Mouse (Mus musculus): ENCODE results near the gene Isoc2a. TPM values are rescaled to one million over a fixed set of nuclear protein-coding genes. Genes with fewer than 3 reads are reported as not detected.
A peak's percentile ranks its signal among the peaks of the same experiment; 100 is the strongest.

Isoc2a gene
- polyA plus RNA-seq (2014; fragmentation: Nextera tagmentation; extraction: Ambion mirVana) = 0.88 and 0.91 TPM in 2 replicates

GRCm38 (mm10) chr7:4876753-4877221, at the start of gene Isoc2a:
Gene Isoc2a (plus strand): TSS chr7:4877153.
- ATAC-seq (ENCODE audit: insufficient read depth) (peak; percentile 100), DNase-seq (peak; percentile 97)
- Histone ChIP-seq H3K9me3 (ENCODE audit: low read depth, low read length) (no peaks in the 10 kb centered on the region), H3K27ac (ENCODE audit: low read depth) (no peak within 1 kb of the TSS), H3K9ac (peak within 1 kb of the TSS; percentile 60), H3K4me1 (ENCODE audit: insufficient read depth) (no peaks in the 10 kb centered on the region), H3K36me3 (ENCODE audit: insufficient read depth) (no peaks in the 10 kb centered on the region), H3K4me3 (ENCODE audit: low read depth, low read length) (peak within 1 kb of the TSS; percentile 52), H3K4me2 (peak within 1 kb of the TSS; percentile 88), H3K27me3 (ENCODE audit: insufficient read depth, low read length) (no peaks in the 10 kb centered on the region)
- no peak for TF ChIP-seq CTCF (IDR thresholded peaks at IDR 0.05; ENCODE audit: low read depth)
- WGBS = 0% methylated on average over 22 of the region's 22 CpGs

GRCm38 (mm10) chr7:4830476-4830875, 46.5 kb upstream of the Isoc2a start:
- DNase-seq (peak; percentile 33), ATAC-seq (ENCODE audit: insufficient read depth) (no peak)
- Histone ChIP-seq H3K4me2 (no peak overlapping the region), H3K4me3 (ENCODE audit: low read depth, low read length) (no peak overlapping the region), H3K27ac (ENCODE audit: low read depth) (no peak overlapping the region), H3K4me1 (ENCODE audit: insufficient read depth) (no peaks in the 10 kb centered on the region), H3K27me3 (ENCODE audit: insufficient read depth, low read length) (peaks cover 9% of the 10 kb centered on the region), H3K36me3 (ENCODE audit: insufficient read depth) (no peaks in the 10 kb centered on the region), H3K9me3 (ENCODE audit: low read depth, low read length) (no peaks in the 10 kb centered on the region), H3K9ac (no peak overlapping the region)
- WGBS = 10% methylated on average over 12 of the region's 12 CpGs
- no peak for TF ChIP-seq CTCF (IDR thresholded peaks at IDR 0.05; ENCODE audit: low read depth)

GRCm38 (mm10) chr7:4835631-4836327, 41.2 kb upstream of the Isoc2a start:
- Histone ChIP-seq H3K4me2 (peak overlapping the region; percentile 72), H3K27ac (ENCODE audit: low read depth) (peak overlapping the region; percentile 71; the same call in 1 of the 2 replicates), H3K27me3 (ENCODE audit: insufficient read depth, low read length) (peaks cover 19% of the 10 kb centered on the region), H3K4me1 (ENCODE audit: insufficient read depth) (no peaks in the 10 kb centered on the region), H3K9ac (peak overlapping the region; percentile 52; the same call in 1 of the 2 replicates), H3K9me3 (ENCODE audit: low read depth, low read length) (no peaks in the 10 kb centered on the region), H3K4me3 (ENCODE audit: low read depth, low read length) (peak overlapping the region; percentile 48), H3K36me3 (ENCODE audit: insufficient read depth) (no peaks in the 10 kb centered on the region)
- DNase-seq (peak; percentile 24), ATAC-seq (ENCODE audit: insufficient read depth) (no peak; the same call in 1 of the 2 replicates)
- no peak for TF ChIP-seq CTCF (IDR thresholded peaks at IDR 0.05; ENCODE audit: low read depth)
- WGBS = 4% methylated on average over 34 of the region's 34 CpGs

GRCm38 (mm10) chr7:4836351-4836792, 40.6 kb upstream of the Isoc2a start:
- peak; percentile 60 for TF ChIP-seq CTCF (IDR thresholded peaks at IDR 0.05; ENCODE audit: low read depth)
- H3K27me3 ChIP-seq (ENCODE audit: insufficient read depth, low read length) = peaks cover 20% of the 10 kb centered on the region
- under 1% methylated on average over 51 of the region's 51 CpGs for WGBS
- DNase-seq (peak; percentile 72), ATAC-seq (ENCODE audit: insufficient read depth) (peak; percentile 85)
- no peaks in the 10 kb centered on the region for H3K36me3 ChIP-seq (ENCODE audit: insufficient read depth)
- H3K9me3 ChIP-seq (ENCODE audit: low read depth, low read length) = no peaks in the 10 kb centered on the region
- H3K4me1 ChIP-seq (ENCODE audit: insufficient read depth) = no peaks in the 10 kb centered on the region
- H3K9ac ChIP-seq = peak overlapping the region; percentile 52
- H3K4me3 ChIP-seq (ENCODE audit: low read depth, low read length) = peak overlapping the region; percentile 48
- H3K4me2 ChIP-seq = peak overlapping the region; percentile 72
- H3K27ac ChIP-seq (ENCODE audit: low read depth) = peak overlapping the region; percentile 71

- Histone ChIP-seq H3K4me3 (ENCODE audit: low read depth, low read length) (no peak overlapping the region), H3K27me3 (ENCODE audit: insufficient read depth, low read length) (peaks cover 32% of the 10 kb centered on the region), H3K4me1 (ENCODE audit: insufficient read depth) (no peaks in the 10 kb centered on the region), H3K36me3 (ENCODE audit: insufficient read depth) (no peaks in the 10 kb centered on the region), H3K4me2 (no peak overlapping the region), H3K9me3 (ENCODE audit: low read depth, low read length) (no peaks in the 10 kb centered on the region), H3K27ac (ENCODE audit: low read depth) (no peak overlapping the region), H3K9ac (no peak overlapping the region)
- DNase-seq = no peak
- WGBS = 0% methylated on average over 1 of the region's 1 CpGs
- no peak for ATAC-seq (ENCODE audit: insufficient read depth)
- no peak for TF ChIP-seq CTCF (IDR thresholded peaks at IDR 0.05; ENCODE audit: low read depth)
Observed at GRCm38 (mm10) chr7:4837639-4838038, 39.3 kb upstream of the Isoc2a start.

GRCm38 (mm10) chr7:4842077-4842476, 34.9 kb upstream of the Isoc2a start:
- no peaks in the 10 kb centered on the region for H3K9me3 ChIP-seq (ENCODE audit: low read depth, low read length)
- H3K27me3 ChIP-seq (ENCODE audit: insufficient read depth, low read length) = peaks cover 42% of the 10 kb centered on the region
- no peak for TF ChIP-seq CTCF (IDR thresholded peaks at IDR 0.05; ENCODE audit: low read depth)
- H3K9ac ChIP-seq = no peak overlapping the region
- no peak overlapping the region for H3K4me3 ChIP-seq (ENCODE audit: low read depth, low read length)
- 51% methylated on average over 5 of the region's 5 CpGs for WGBS
- DNase-seq (no peak), ATAC-seq (ENCODE audit: insufficient read depth) (no peak)
- no peaks in the 10 kb centered on the region for H3K4me1 ChIP-seq (ENCODE audit: insufficient read depth)
- H3K36me3 ChIP-seq (ENCODE audit: insufficient read depth) = no peaks in the 10 kb centered on the region
- no peak overlapping the region for H3K27ac ChIP-seq (ENCODE audit: low read depth)
- no peak overlapping the region for H3K4me2 ChIP-seq

- H3K4me3 ChIP-seq (ENCODE audit: low read depth, low read length) = 0 out of 2 replicates have a peak overlapping the region, but pooled peaks have one; percentile 39
- no peak for TF ChIP-seq CTCF (IDR thresholded peaks at IDR 0.05; ENCODE audit: low read depth)
- H3K9ac ChIP-seq = no peak overlapping the region
Observed at GRCm38 (mm10) chr7:4842634-4843131, 34.3 kb upstream of the Isoc2a start.

More at GRCm38 (mm10) chr7:4842634-4843131, 34.3 kb upstream of the Isoc2a start:
- no peaks in the 10 kb centered on the region for H3K9me3 ChIP-seq (ENCODE audit: low read depth, low read length)
- no peaks in the 10 kb centered on the region for H3K36me3 ChIP-seq (ENCODE audit: insufficient read depth)
- DNase-seq (peak; percentile 32), ATAC-seq (ENCODE audit: insufficient read depth) (peak; percentile 53; the same call in 1 of the 2 replicates)
- 2% methylated on average over 16 of the region's 16 CpGs for WGBS
- H3K27ac ChIP-seq (ENCODE audit: low read depth) = no peak overlapping the region
- peak overlapping the region; percentile 25; the same call in 1 of the 2 replicates for H3K4me2 ChIP-seq
- no peaks in the 10 kb centered on the region for H3K4me1 ChIP-seq (ENCODE audit: insufficient read depth)
- peaks cover 42% of the 10 kb centered on the region for H3K27me3 ChIP-seq (ENCODE audit: insufficient read depth, low read length)

Measured in lung, embryonic 14.5 days (tissue).